Mouse (Mus musculus): Measurements from ENCODE around the gene Gm27029.

DNA sequence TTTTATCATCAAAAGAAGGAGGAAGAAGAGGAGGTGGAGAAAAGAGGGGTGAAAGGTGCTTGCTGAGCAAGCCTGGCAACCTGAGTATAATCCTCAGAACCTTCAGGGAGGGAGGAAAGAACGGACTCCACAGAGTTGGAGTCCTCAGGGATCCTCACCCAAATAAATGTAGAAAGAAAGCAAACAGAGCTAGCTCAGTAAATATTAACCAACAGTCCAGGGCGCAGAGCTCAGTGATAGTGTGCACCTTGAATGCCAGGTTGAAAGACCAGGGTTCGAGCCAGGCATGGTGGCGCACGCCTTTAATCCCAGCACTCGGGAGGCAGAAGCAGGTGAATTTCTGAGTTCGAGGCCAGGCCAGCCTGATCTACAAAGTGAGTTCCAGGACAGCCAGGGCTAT is 31.0 kb upstream of the Gm27029 start:
- TF ChIP-seq CTCF (IDR thresholded peaks at IDR 0.05; ENCODE audit: borderline replicate concordance, control insufficient read depth, extremely low read depth, insufficient read depth, low read length, poor library complexity): no peak
- TF ChIP-seq POLR2A (IDR thresholded peaks at IDR 0.05; ENCODE audit: control insufficient read depth, extremely low read depth, insufficient read depth, low read length, poor library complexity): no peak
